Mouse (Mus musculus): ENCODE results near the gene Tmem213. TPM values are rescaled to one million over a fixed set of nuclear protein-coding genes. Genes with fewer than 3 reads are reported as not detected.
A peak's percentile ranks its signal among the peaks of the same experiment; 100 is the strongest.

The Tmem213 gene
- polyA plus RNA-seq, 1 experiment from 2014 or later = 58.9 TPM

GRCm38 (mm10) chr6:38120681-38121371 lies 11.8 kb downstream of the Tmem213 start:
- Histone ChIP-seq H3K9me3 (no peaks in the 10 kb centered on the region), H3K9ac (no peak overlapping the region), H3K4me1 (peaks cover 14% of the 10 kb centered on the region), H3K27me3 (no peaks in the 10 kb centered on the region), H3K27ac (no peak overlapping the region; the same call in 1 of the 2 replicates), H3K4me2 (0 out of 2 replicates have a peak overlapping the region, but pooled peaks have one; percentile 6), H3K36me3 (no peaks in the 10 kb centered on the region), H3K4me3 (no peak overlapping the region)
- 39% methylated on average over 9 of the region's 9 CpGs for whole genome bisulfite sequencing
- peak; percentile 80 for ATAC-seq (ENCODE audit: borderline replicate concordance, extremely low read depth, low FRiP score, low TSS enrichment)

- Histone ChIP-seq H3K27ac (no peak overlapping the region), H3K36me3 (0 out of 2 replicates have a peak, but pooled peaks cover under 1% of the 10 kb centered on the region), H3K27me3 (no peaks in the 10 kb centered on the region), H3K9me3 (no peaks in the 10 kb centered on the region), H3K4me2 (no peak overlapping the region), H3K9ac (no peak overlapping the region), H3K4me3 (no peak overlapping the region), H3K4me1 (peaks cover 9% of the 10 kb centered on the region)
- 76% methylated on average over 5 of the region's 5 CpGs for WGBS
- no peak for ATAC-seq (ENCODE audit: borderline replicate concordance, extremely low read depth, low FRiP score, low TSS enrichment)
These were observed 12.8 kb downstream of the Tmem213 start for GRCm38 (mm10) chr6:38121843-38122242.

DNA sequence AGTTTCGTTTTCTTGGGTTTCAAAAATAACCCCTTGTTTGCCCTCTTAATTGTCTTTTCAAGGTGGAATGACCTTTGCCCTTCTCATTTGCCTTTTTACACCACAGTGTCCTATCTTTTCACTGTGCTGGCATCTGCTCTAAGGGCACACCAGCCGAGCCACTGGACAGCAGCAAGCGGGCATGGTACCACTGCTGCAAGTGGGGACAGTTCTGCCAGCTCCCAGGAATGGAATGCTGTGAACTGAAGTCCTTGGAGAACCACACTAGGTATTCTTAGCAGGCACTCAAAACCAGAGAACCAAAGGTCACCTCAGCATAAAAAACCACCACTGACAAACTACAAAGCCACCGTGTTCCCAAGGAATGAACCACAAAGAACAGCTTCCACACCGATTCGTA lies 13.7 kb downstream of the Tmem213 start:
- WGBS = 57% methylated on average over 6 of the region's 6 CpGs
- H3K27ac ChIP-seq = no peak overlapping the region
- no peaks in the 10 kb centered on the region for H3K27me3 ChIP-seq
- H3K4me3 ChIP-seq = no peak overlapping the region
- H3K4me2 ChIP-seq = no peak overlapping the region
- no peak for ATAC-seq (ENCODE audit: borderline replicate concordance, extremely low read depth, low FRiP score, low TSS enrichment)
- peaks cover 9% of the 10 kb centered on the region for H3K4me1 ChIP-seq
- H3K36me3 ChIP-seq = 0 out of 2 replicates have a peak, but pooled peaks cover 4% of the 10 kb centered on the region
- no peaks in the 10 kb centered on the region for H3K9me3 ChIP-seq
- H3K9ac ChIP-seq = no peak overlapping the region

- no peak overlapping the region for H3K27ac ChIP-seq
- WGBS = 67% methylated on average over 18 of the region's 18 CpGs
- no peak overlapping the region for H3K4me3 ChIP-seq
- no peaks in the 10 kb centered on the region for H3K27me3 ChIP-seq
- H3K4me2 ChIP-seq = no peak overlapping the region
- no peak for ATAC-seq (ENCODE audit: borderline replicate concordance, extremely low read depth, low FRiP score, low TSS enrichment)
- 0 out of 2 replicates have a peak, but pooled peaks cover 11% of the 10 kb centered on the region for H3K36me3 ChIP-seq
- H3K4me1 ChIP-seq = peaks cover 9% of the 10 kb centered on the region
- H3K9ac ChIP-seq = no peak overlapping the region
- no peaks in the 10 kb centered on the region for H3K9me3 ChIP-seq
These were observed 14.6 kb downstream of the Tmem213 start for GRCm38 (mm10) chr6:38123471-38124206.

DNA sequence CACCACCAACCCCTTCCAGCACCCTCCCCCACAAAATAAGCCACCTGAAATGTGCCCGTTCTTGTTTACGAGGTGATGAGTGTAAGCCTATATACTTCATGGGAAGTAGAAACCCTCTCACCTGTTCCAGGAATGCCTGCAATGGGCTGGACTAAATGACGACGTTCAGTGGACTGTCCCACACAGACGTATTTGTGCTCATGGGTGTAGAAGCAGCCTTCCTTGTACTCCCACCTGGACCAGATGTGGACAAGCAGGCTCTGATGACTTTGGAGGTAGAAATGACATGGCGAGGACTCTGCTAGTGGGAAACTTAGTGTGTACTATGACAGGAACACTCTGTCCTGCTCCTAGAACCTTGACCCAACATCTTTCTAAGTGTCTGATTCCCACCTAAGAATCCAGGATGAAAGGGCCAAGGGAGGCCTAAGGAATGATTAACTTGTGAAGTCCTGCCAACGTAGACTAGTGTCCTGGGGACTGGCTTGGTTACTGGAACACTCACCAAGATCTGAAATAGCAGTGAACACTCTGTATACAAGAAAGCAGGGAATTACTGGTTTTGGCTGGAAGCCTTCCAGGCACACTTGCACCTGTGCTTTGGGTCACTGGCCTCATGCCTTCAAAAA lies 15.3 kb downstream of the Tmem213 start, which contains the start of gene Atp6v0a4:
Atp6v0a4 (minus strand) TSS at position 380 of the 629 bp plus-strand sequence.
- H3K27ac ChIP-seq = no peak within 1 kb of the TSS
- no peak for ATAC-seq (ENCODE audit: borderline replicate concordance, extremely low read depth, low FRiP score, low TSS enrichment)
- H3K4me3 ChIP-seq = no peak within 1 kb of the TSS
- no peaks in the 10 kb centered on the region for H3K9me3 ChIP-seq
- H3K9ac ChIP-seq = no peak within 1 kb of the TSS
- 83% methylated on average over 7 of the region's 7 CpGs for WGBS
- H3K4me1 ChIP-seq = peaks cover 9% of the 10 kb centered on the region
- no peaks in the 10 kb centered on the region for H3K27me3 ChIP-seq
- H3K4me2 ChIP-seq = no peak within 1 kb of the TSS
- 0 out of 2 replicates have a peak, but pooled peaks cover 11% of the 10 kb centered on the region for H3K36me3 ChIP-seq

- no peak overlapping the region for H3K4me3 ChIP-seq
- H3K36me3 ChIP-seq = peaks cover 12% of the 10 kb centered on the region; the same call in 1 of the 2 replicates
- WGBS = 94% methylated on average over 5 of the region's 5 CpGs
- H3K4me1 ChIP-seq = peaks cover 9% of the 10 kb centered on the region
- H3K27me3 ChIP-seq = no peaks in the 10 kb centered on the region
- ATAC-seq (ENCODE audit: borderline replicate concordance, extremely low read depth, low FRiP score, low TSS enrichment) = no peak
- H3K9ac ChIP-seq = no peak overlapping the region
- no peaks in the 10 kb centered on the region for H3K9me3 ChIP-seq
- no peak overlapping the region for H3K4me2 ChIP-seq
- H3K27ac ChIP-seq = no peak overlapping the region
These were observed 15.8 kb downstream of the Tmem213 start for GRCm38 (mm10) chr6:38124882-38125281.

GRCm38 (mm10) chr6:38125462-38125861 lies 16.4 kb downstream of the Tmem213 start:
- WGBS = 95% methylated on average over 3 of the region's 3 CpGs
- H3K27ac ChIP-seq = no peak overlapping the region
- no peak for ATAC-seq (ENCODE audit: borderline replicate concordance, extremely low read depth, low FRiP score, low TSS enrichment)

DNA sequence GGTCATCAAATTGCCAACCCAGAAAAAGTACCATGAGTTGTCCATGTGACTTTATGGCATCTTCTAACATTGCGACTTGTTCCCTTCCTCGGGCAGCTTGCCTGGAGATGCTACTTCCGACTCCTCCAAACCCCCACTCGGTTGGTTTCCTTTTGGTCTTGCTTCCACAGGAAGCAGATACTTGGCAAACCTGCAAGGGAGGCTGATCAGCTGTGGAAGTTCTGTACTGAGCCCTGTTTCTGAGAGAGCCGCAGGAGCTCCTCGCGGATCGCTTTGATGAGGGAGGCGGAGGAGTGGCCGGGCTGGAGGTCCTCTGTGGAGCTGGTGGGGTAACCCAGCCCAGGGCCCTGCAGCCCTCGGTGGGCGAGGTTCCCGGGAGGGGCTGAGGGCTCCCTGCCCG lies 19.1 kb downstream of the Tmem213 start:
- peaks cover 4% of the 10 kb centered on the region for H3K4me1 ChIP-seq
- 78% methylated on average over 14 of the region's 14 CpGs for WGBS
- H3K27ac ChIP-seq = no peak overlapping the region
- ATAC-seq (ENCODE audit: borderline replicate concordance, extremely low read depth, low FRiP score, low TSS enrichment) = no peak
- H3K27me3 ChIP-seq = no peaks in the 10 kb centered on the region
- no peaks in the 10 kb centered on the region for H3K9me3 ChIP-seq
- H3K4me2 ChIP-seq = no peak overlapping the region
- H3K9ac ChIP-seq = no peak overlapping the region
- no peak overlapping the region for H3K4me3 ChIP-seq
- peaks cover 17% of the 10 kb centered on the region; the same call in 1 of the 2 replicates for H3K36me3 ChIP-seq

More at GRCm38 (mm10) chr6:38125462-38125861, 16.4 kb downstream of the Tmem213 start:
- H3K36me3 ChIP-seq = peaks cover 17% of the 10 kb centered on the region; the same call in 1 of the 2 replicates
- H3K9me3 ChIP-seq = no peaks in the 10 kb centered on the region
- no peak overlapping the region for H3K9ac ChIP-seq
- no peak overlapping the region for H3K4me2 ChIP-seq
- H3K4me3 ChIP-seq = no peak overlapping the region
- peaks cover 9% of the 10 kb centered on the region for H3K4me1 ChIP-seq
- no peaks in the 10 kb centered on the region for H3K27me3 ChIP-seq

DNA sequence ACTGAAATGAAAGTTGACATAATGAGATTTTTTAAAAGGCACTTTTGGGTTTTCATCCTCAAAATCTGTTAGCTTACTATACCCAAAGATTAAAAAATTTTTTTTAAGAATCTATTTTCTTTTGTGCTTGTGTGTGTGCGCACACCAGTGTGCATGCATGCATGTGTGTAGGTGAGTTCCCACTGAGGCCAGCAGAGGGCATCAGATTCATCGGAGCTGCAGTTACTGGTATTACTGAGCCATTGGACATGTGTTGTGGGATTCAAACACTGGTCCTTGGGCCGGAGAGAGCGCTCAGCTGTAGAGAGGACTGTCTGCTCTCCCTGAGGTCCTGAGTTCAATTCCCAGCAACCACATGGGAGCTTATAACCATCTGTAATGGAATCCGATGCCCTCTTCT lies 20.8 kb downstream of the Tmem213 start:
- Histone ChIP-seq H3K36me3 (peaks cover 17% of the 10 kb centered on the region; the same call in 1 of the 2 replicates), H3K9me3 (no peaks in the 10 kb centered on the region), H3K4me3 (no peak overlapping the region), H3K27me3 (no peaks in the 10 kb centered on the region), H3K4me1 (no peaks in the 10 kb centered on the region), H3K27ac (no peak overlapping the region), H3K4me2 (no peak overlapping the region), H3K9ac (no peak overlapping the region)
- WGBS = 94% methylated on average over 5 of the region's 5 CpGs
- no peak for ATAC-seq (ENCODE audit: borderline replicate concordance, extremely low read depth, low FRiP score, low TSS enrichment)

GRCm38 (mm10) chr6:38131801-38132231 lies 22.8 kb downstream of the Tmem213 start:
- Histone ChIP-seq H3K36me3 (peaks cover 17% of the 10 kb centered on the region; the same call in 1 of the 2 replicates), H3K9ac (no peak overlapping the region), H3K4me2 (no peak overlapping the region), H3K4me3 (no peak overlapping the region), H3K27me3 (no peaks in the 10 kb centered on the region), H3K9me3 (no peaks in the 10 kb centered on the region), H3K27ac (no peak overlapping the region; the same call in 1 of the 2 replicates), H3K4me1 (no peaks in the 10 kb centered on the region)
- no peak for ATAC-seq (ENCODE audit: borderline replicate concordance, extremely low read depth, low FRiP score, low TSS enrichment)
- WGBS = 49% methylated on average over 4 of the region's 4 CpGs

GRCm38 (mm10) chr6:38134806-38135559 lies 25.9 kb downstream of the Tmem213 start:
- ATAC-seq (ENCODE audit: borderline replicate concordance, extremely low read depth, low FRiP score, low TSS enrichment) = no peak
- H3K27ac ChIP-seq = no peak overlapping the region
- H3K4me2 ChIP-seq = no peak overlapping the region
- H3K4me3 ChIP-seq = no peak overlapping the region
- WGBS = 80% methylated on average over 8 of the region's 8 CpGs
- no peaks in the 10 kb centered on the region for H3K27me3 ChIP-seq
- H3K9ac ChIP-seq = no peak overlapping the region
- no peaks in the 10 kb centered on the region for H3K9me3 ChIP-seq
- H3K4me1 ChIP-seq = no peaks in the 10 kb centered on the region
- H3K36me3 ChIP-seq = peaks cover 4% of the 10 kb centered on the region; the same call in 1 of the 2 replicates
